Mouse (Mus musculus): ENCODE data around the gene Dhrs2. TPM values are rescaled to one million over a fixed set of nuclear protein-coding genes. Genes with fewer than 3 reads are reported as not detected.

Dhrs2 gene
- polyA plus RNA-seq, 1 experiment from 2014 or later: not detected

DNA sequence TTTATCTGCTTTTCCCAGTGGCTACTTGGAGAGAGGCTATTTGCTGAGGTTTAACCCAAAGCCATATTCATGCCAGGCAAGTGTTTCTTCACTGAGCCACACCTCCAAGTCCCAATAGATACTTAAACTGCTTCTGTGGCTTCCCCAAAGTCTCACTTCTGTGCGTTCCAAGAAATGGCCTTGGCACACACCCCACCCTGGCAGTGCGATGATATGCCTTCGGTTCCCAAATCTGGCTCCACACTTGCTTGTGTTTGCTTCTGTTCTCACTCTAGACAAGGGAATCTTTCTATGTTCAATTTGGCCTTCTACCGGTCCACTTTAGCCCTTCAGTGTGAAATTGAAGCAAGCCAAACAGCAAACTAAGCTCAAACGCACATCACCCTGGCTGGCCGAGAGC lies 53.0 kb downstream of the Dhrs2 start:
- ATAC-seq (ENCODE audit: low FRiP score) (no peak), DNase-seq (ENCODE audit: low spot score, missing footprints) (no peak)
- no peaks in the 10 kb centered on the region for H3K4me1 ChIP-seq (ENCODE audit: control insufficient read depth, insufficient read depth, low read length)
- no peak overlapping the region for H3K27ac ChIP-seq (ENCODE audit: low read depth, low read length)
- H3K36me3 ChIP-seq (ENCODE audit: control insufficient read depth, insufficient read depth, low read length): no peaks in the 10 kb centered on the region
- no peak overlapping the region for H3K9ac ChIP-seq (ENCODE audit: low read length)
- H3K9me3 ChIP-seq (ENCODE audit: control insufficient read depth, low read length): no peaks in the 10 kb centered on the region
- WGBS: 96% methylated on average over 6 of the region's 6 CpGs
- no peak overlapping the region for H3K4me2 ChIP-seq
- no peak overlapping the region for H3K4me3 ChIP-seq (ENCODE audit: low read depth, low read length)
- no peaks in the 10 kb centered on the region for H3K27me3 ChIP-seq (ENCODE audit: control insufficient read depth, insufficient read depth, low read length)

DNA sequence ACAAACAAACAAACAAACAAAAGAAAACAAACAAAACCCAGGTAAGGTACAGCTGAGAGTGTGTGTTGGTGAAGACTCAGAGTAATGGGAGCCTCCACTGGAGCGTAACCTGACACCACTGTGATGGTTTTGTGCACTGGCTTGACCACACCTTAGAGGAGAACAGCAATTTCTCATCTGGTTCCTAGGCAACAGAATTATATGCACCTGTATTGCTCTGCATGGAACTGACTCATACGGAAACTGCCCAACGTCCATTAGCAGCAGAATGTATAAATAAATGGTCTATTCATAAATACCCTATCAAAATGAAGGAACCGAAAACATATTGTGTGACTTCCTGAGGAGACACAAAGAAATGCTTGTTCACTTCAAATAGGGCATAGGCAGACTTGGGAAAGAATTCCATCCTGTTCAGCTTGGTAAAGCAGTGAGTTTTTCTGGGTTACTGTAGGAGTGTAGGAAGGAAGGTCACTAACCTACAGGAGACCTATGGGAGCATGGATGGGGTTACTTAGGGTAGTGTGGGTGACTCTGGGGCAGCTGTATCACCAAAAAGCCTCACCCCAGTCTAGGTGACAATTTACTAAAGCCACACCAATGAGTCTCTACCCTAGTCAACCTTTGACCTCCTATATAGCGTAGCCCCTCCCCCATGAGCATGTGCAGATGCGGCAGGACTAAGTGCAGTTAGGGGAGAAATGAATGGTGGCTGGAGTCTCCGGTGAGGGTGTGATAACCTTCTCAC lies 57.7 kb downstream of the Dhrs2 start:
- no peak overlapping the region for H3K27ac ChIP-seq (ENCODE audit: low read depth, low read length)
- H3K9me3 ChIP-seq (ENCODE audit: control insufficient read depth, low read length): no peaks in the 10 kb centered on the region
- no peak overlapping the region for H3K9ac ChIP-seq (ENCODE audit: low read length)
- DNase-seq (ENCODE audit: low spot score, missing footprints) (no peak), ATAC-seq (ENCODE audit: low FRiP score) (no peak)
- H3K4me3 ChIP-seq (ENCODE audit: low read depth, low read length): no peak overlapping the region
- H3K27me3 ChIP-seq (ENCODE audit: control insufficient read depth, insufficient read depth, low read length): no peaks in the 10 kb centered on the region
- H3K4me1 ChIP-seq (ENCODE audit: control insufficient read depth, insufficient read depth, low read length): no peaks in the 10 kb centered on the region
- WGBS: 88% methylated on average over 7 of the region's 7 CpGs
- no peaks in the 10 kb centered on the region for H3K36me3 ChIP-seq (ENCODE audit: control insufficient read depth, insufficient read depth, low read length)
- no peak overlapping the region for H3K4me2 ChIP-seq

Other genes starting within 250 kb of the Dhrs2 start
- not detected in 2 replicates for gene Gm17428, start 245.1 kb upstream of the Dhrs2 start, polyA plus RNA-seq (2014; fragmentation: Nextera tagmentation; extraction: Ambion mirVana)
- 0.52 and 1.1 TPM in 2 replicates for gene Myh7, start 227.4 kb upstream of the Dhrs2 start, polyA plus RNA-seq (2014; fragmentation: Nextera tagmentation; extraction: Ambion mirVana)
- gene Ngdn, start 206.6 kb upstream of the Dhrs2 start, polyA plus RNA-seq (2014; fragmentation: Nextera tagmentation; extraction: Ambion mirVana): 85.0 and 85.9 TPM in 2 replicates
- 11.3 and 11.5 TPM in 2 replicates for gene Zfhx2, start 129.7 kb upstream of the Dhrs2 start, polyA plus RNA-seq (2014; fragmentation: Nextera tagmentation; extraction: Ambion mirVana)
- gene Thtpa, start 127.2 kb upstream of the Dhrs2 start, polyA plus RNA-seq (2014; fragmentation: Nextera tagmentation; extraction: Ambion mirVana): 22.0 and 22.7 TPM in 2 replicates
- 9.5 and 10.1 TPM in 2 replicates for gene Ap1g2, start 115.4 kb upstream of the Dhrs2 start, polyA plus RNA-seq (2014; fragmentation: Nextera tagmentation; extraction: Ambion mirVana)
- gene Jph4, start 105.1 kb upstream of the Dhrs2 start, polyA plus RNA-seq (2014; fragmentation: Nextera tagmentation; extraction: Ambion mirVana): 2.2 and 2.8 TPM in 2 replicates